Mouse (Mus musculus) kidney, postnatal 0 days (tissue): ENCODE measurements around the gene Fsd1. TPM values are rescaled to one million over a fixed set of nuclear protein-coding genes. Genes with fewer than 3 reads are reported as not detected.

ENCODE experiments used
- ATAC-seq: fragments of 200-750 bp; cut with Nextera tagmentation; replicated peaks from 2 replicates; pipeline ENCODE4 v1.8.0; 2017; ENCODE audit warnings: low read depth, moderate number of reproducible peaks, moderate TSS enrichment, moderate library complexity; ENCODE audit not compliant: low FRiP score
- DNase-seq: peaks from one replicate; pipeline ENCODE4 v3.0.0-alpha.2; 2016; ENCODE audit warnings: low spot score
- H3K27ac ChIP-seq: fragments of 300-500 bp; sonication (generic); 2 replicates; pipeline ENCODE4 v1.5.1; 2014; ENCODE audit warnings: mild to moderate bottlenecking
- H3K27me3 ChIP-seq: fragments of 300-500 bp; sonication (generic); 2 replicates; pipeline ENCODE4 v1.6.1; 2014; ENCODE audit warnings: low read length, mixed read lengths; ENCODE audit not compliant: insufficient read depth
- H3K36me3 ChIP-seq: fragments of 300-500 bp; sonication (generic); 2 replicates; pipeline ENCODE4 v1.6.1; 2014; ENCODE audit warnings: low read length, mixed read lengths; ENCODE audit not compliant: insufficient read depth
- H3K4me1 ChIP-seq: fragments of 300-500 bp; sonication (generic); replicated peaks from 2 replicates; pipeline ENCODE4 v1.6.1; 2014; ENCODE audit warnings: antibody characterized with exemption, low read length, mixed read lengths; ENCODE audit not compliant: insufficient read depth
- H3K4me2 ChIP-seq: fragments of 300-500 bp; sonication (generic); 2 replicates; pipeline ENCODE4 v1.6.1; 2014; ENCODE audit warnings: mild to moderate bottlenecking, low read length, moderate library complexity, mixed read lengths
- H3K4me3 ChIP-seq: fragments of 300-500 bp; sonication (generic); replicated peaks from 2 replicates; pipeline ENCODE4 v1.5.1; 2014; ENCODE audit warnings: low read depth, low read length
- H3K9ac ChIP-seq: fragments of 300-500 bp; sonication (generic); 2 replicates; pipeline ENCODE4 v1.6.1; 2014; ENCODE audit warnings: low read depth, low read length
- H3K9me3 ChIP-seq: fragments of 300-500 bp; sonication (generic); replicated peaks from 2 replicates; pipeline ENCODE4 v1.6.1; 2016; ENCODE audit warnings: low read length, inconsistent platforms, mixed read lengths
- CTCF ChIP-seq: IDR thresholded peaks from 2 replicates; pipeline ENCODE4 v1.5.1; 2016; ENCODE audit warnings: antibody characterized with exemption, low read depth, mild to moderate bottlenecking, moderate library complexity
- WGBS: fragments of 180-500 bp; shearing (Covaris S2); extraction: QIAGEN DNeasy Blood & Tissue Kit; methylation state at CpG from one replicate; pipeline ENCODE4 v1.1.7; 2014; 5-methylcytosine and 5-hydroxymethylcytosine counted together
- polyA plus RNA-seq: library from polyadenylated mRNA; unstranded; fragments of >200 nt; fragmentation: Nextera tagmentation; extraction: Ambion mirVana; gene quantifications from 2 replicates; pipeline ENCODE4 v1.2.1, GENCODE M21; 2015

Fsd1 gene
- polyA plus RNA-seq, 1 experiment from 2014 or later = 6.7 TPM

DNA sequence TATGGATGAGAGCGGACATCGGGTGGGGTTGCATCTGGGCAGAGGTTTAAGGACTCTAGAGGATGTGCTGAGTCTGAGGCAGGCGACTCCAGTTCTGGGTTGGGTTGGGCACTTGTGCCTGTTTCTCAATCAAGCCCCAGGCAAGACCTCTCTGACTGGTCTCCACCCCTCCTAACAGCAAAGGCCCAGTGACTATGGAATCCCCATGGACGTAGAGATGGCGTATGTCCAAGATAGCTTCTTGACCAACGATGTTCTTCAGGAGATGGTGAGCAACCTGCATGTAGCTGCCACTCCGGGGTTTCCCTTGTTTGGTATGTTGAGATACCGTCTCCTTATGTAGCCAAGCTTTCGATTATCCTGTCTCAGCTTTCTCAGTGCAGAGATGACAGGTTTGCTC, 29.0 kb downstream of the Fsd1 start:
- TF ChIP-seq CTCF = no peak
- peaks cover 4% of the 10 kb centered on the region for H3K4me1 ChIP-seq
- H3K9me3 ChIP-seq = no peaks in the 10 kb centered on the region
- no peak overlapping the region for H3K4me2 ChIP-seq
- H3K27ac ChIP-seq = no peak overlapping the region
- WGBS = 92% methylated on average over 9 of the region's 9 CpGs
- peaks cover 52% of the 10 kb centered on the region for H3K36me3 ChIP-seq
- H3K9ac ChIP-seq = no peak overlapping the region
- ATAC-seq (no peak), DNase-seq (no peak)
- H3K27me3 ChIP-seq = no peaks in the 10 kb centered on the region
- H3K4me3 ChIP-seq = no peak overlapping the region

- no peak for ATAC-seq
- H3K27me3 ChIP-seq = no peaks in the 10 kb centered on the region
Observed at GRCm38 (mm10) chr17:56016382-56016781, 30.1 kb downstream of the Fsd1 start.

GRCm38 (mm10) chr17:56016793-56017785, 30.8 kb downstream of the Fsd1 start:
- Histone ChIP-seq H3K9ac (no peak overlapping the region), H3K4me1 (no peaks in the 10 kb centered on the region), H3K9me3 (no peaks in the 10 kb centered on the region), H3K27ac (no peak overlapping the region), H3K4me3 (no peak overlapping the region), H3K4me2 (no peak overlapping the region), H3K36me3 (peaks cover 55% of the 10 kb centered on the region), H3K27me3 (no peaks in the 10 kb centered on the region)
- 74% methylated on average over 15 of the region's 15 CpGs for WGBS
- no peak for ATAC-seq
- DNase-seq = no peak
- TF ChIP-seq CTCF = no peak

More at GRCm38 (mm10) chr17:56016382-56016781, 30.1 kb downstream of the Fsd1 start:
- 81% methylated on average over 8 of the region's 8 CpGs for WGBS
- no peaks in the 10 kb centered on the region for H3K4me1 ChIP-seq
- H3K9ac ChIP-seq = no peak overlapping the region
- no peak overlapping the region for H3K27ac ChIP-seq
- no peak overlapping the region for H3K4me3 ChIP-seq
- no peak overlapping the region for H3K4me2 ChIP-seq
- H3K9me3 ChIP-seq = no peaks in the 10 kb centered on the region
- DNase-seq = no peak
- no peak for TF ChIP-seq CTCF
- H3K36me3 ChIP-seq = peaks cover 55% of the 10 kb centered on the region

GRCm38 (mm10) chr17:56017848-56018247, 31.5 kb downstream of the Fsd1 start:
- Histone ChIP-seq H3K9me3 (no peaks in the 10 kb centered on the region), H3K4me2 (no peak overlapping the region), H3K27me3 (no peaks in the 10 kb centered on the region), H3K36me3 (peaks cover 55% of the 10 kb centered on the region), H3K4me1 (no peaks in the 10 kb centered on the region; the same call in 1 of the 2 replicates), H3K27ac (no peak overlapping the region), H3K9ac (no peak overlapping the region), H3K4me3 (no peak overlapping the region)
- ATAC-seq (no peak), DNase-seq (no peak)
- 92% methylated on average over 6 of the region's 7 CpGs for WGBS
- no peak for TF ChIP-seq CTCF

DNA sequence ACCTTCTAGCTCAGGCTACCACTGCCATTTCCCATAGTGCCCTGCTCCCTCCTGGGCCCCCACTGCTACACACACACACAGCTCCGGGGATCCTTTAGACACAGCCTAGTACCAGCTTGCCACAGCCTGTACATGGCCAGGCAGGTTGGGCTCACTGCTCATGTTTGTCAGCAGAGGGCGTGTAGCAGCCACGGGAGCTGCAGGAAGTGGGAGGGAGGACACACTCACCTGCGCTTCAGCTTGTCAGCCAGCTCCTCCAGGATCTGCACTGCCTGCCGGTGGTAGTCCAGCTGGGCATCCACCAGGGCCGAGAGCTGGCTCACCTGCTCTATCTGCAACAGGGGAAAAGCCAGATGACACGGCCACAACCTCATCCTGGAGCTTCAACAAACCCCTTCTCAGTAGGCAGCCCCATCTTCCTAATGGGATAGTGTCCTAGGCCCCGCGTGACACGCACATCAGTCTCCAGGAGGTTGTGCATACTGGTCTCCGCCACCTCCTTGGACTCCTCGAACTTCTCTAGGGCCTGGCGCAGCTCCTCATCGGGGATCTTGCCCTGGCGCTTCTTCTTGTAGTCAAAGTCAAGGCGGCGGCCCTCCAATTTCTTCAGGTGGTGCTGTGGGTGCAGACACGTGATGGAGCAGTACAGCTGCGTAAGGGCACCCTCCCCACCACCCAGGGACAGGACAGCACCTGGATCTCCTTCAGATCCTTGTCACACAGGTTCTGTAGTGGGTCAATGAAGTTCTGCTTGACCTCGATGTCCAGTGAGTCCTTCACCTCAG, 32.2 kb downstream of the Fsd1 start:
- TF ChIP-seq CTCF = peak; percentile 67
- H3K9ac ChIP-seq = no peak overlapping the region
- H3K27me3 ChIP-seq = no peaks in the 10 kb centered on the region
- peaks cover 55% of the 10 kb centered on the region for H3K36me3 ChIP-seq
- no peak overlapping the region for H3K4me2 ChIP-seq
- 65% methylated on average over 20 of the region's 20 CpGs for WGBS
- no peak overlapping the region for H3K4me3 ChIP-seq
- H3K9me3 ChIP-seq = no peaks in the 10 kb centered on the region
- H3K4me1 ChIP-seq = no peaks in the 10 kb centered on the region; the same call in 1 of the 2 replicates
- ATAC-seq (peak; percentile 52), DNase-seq (peak; percentile 45)
- H3K27ac ChIP-seq = no peak overlapping the region

- DNase-seq (no peak), ATAC-seq (no peak)
- Histone ChIP-seq H3K4me2 (no peak overlapping the region), H3K27me3 (no peaks in the 10 kb centered on the region), H3K4me3 (no peak overlapping the region), H3K4me1 (no peaks in the 10 kb centered on the region; the same call in 1 of the 2 replicates), H3K9ac (no peak overlapping the region), H3K36me3 (peaks cover 46% of the 10 kb centered on the region), H3K9me3 (no peaks in the 10 kb centered on the region), H3K27ac (no peak overlapping the region)
- TF ChIP-seq CTCF = no peak
- 79% methylated on average over 6 of the region's 6 CpGs for WGBS
Observed at GRCm38 (mm10) chr17:56020400-56021084, 34.2 kb downstream of the Fsd1 start.
